Mouse (Mus musculus): ENCODE results near the gene Ankrd40. TPM values are rescaled to one million over a fixed set of nuclear protein-coding genes. Genes with fewer than 3 reads are reported as not detected.

The Ankrd40 gene
- polyA plus RNA-seq (2015; fragmentation: Nextera tagmentation; extraction: Ambion mirVana), result 5.2 and 5.5 TPM in 2 replicates

GRCm38 (mm10) chr11:94327693-94328643, at the start of gene Ankrd40:
Gene Ankrd40, plus strand, starts transcription at chr11:94328001.
- Histone ChIP-seq H3K4me2 (peak within 1 kb of the TSS; percentile 92), H3K27ac (peak within 1 kb of the TSS; percentile 87), H3K9ac (peak within 1 kb of the TSS; percentile 88), H3K27me3 (0 out of 2 replicates have a peak, but pooled peaks cover 5% of the 10 kb centered on the region), H3K9me3 (replicated peaks) (no peaks in the 10 kb centered on the region), H3K4me1 (replicated peaks) (peaks cover 62% of the 10 kb centered on the region), H3K4me3 (replicated peaks) (peak within 1 kb of the TSS; percentile 80), H3K36me3 (no peaks in the 10 kb centered on the region)
- peak; percentile 90 for ATAC-seq (ENCODE audit: low read depth)
- WGBS (ENCODE audit: insufficient replicate concordance), result under 1% methylated on average over 74 of the region's 78 CpGs
- DNase-seq, result peak; percentile 75

- H3K27ac ChIP-seq, result peak within 1 kb of the TSS; percentile 29; the same call in 1 of the 2 replicates
- peak; percentile 50 for ATAC-seq (ENCODE audit: low read depth)
- DNase-seq, result no peak
- 62% methylated on average over 11 of the region's 11 CpGs for WGBS (ENCODE audit: insufficient replicate concordance)
- no peak within 1 kb of the TSS for H3K4me3 ChIP-seq (replicated peaks)
- no peak within 1 kb of the TSS for H3K9ac ChIP-seq
- peaks cover 45% of the 10 kb centered on the region for H3K4me1 ChIP-seq (replicated peaks)
- H3K9me3 ChIP-seq (replicated peaks), result no peaks in the 10 kb centered on the region
- no peaks in the 10 kb centered on the region for H3K27me3 ChIP-seq
- H3K36me3 ChIP-seq, result peaks cover 46% of the 10 kb centered on the region
- no peak within 1 kb of the TSS for H3K4me2 ChIP-seq
Measured at GRCm38 (mm10) chr11:94281199-94282181, 46.3 kb upstream of the Ankrd40 start, which contains the start of gene Gm21885. Gene Gm21885, plus strand, starts transcription at chr11:94281873.

- DNase-seq, result no peak
- Histone ChIP-seq H3K4me2 (no peak overlapping the region), H3K9ac (no peak overlapping the region), H3K4me3 (replicated peaks) (no peak overlapping the region), H3K27ac (peak overlapping the region; percentile 29; the same call in 1 of the 2 replicates), H3K4me1 (replicated peaks) (peaks cover 38% of the 10 kb centered on the region), H3K36me3 (peaks cover 54% of the 10 kb centered on the region), H3K9me3 (replicated peaks) (no peaks in the 10 kb centered on the region), H3K27me3 (no peaks in the 10 kb centered on the region)
- 63% methylated on average over 5 of the region's 5 CpGs for WGBS (ENCODE audit: insufficient replicate concordance)
- no peak for ATAC-seq (ENCODE audit: low read depth)
Measured at GRCm38 (mm10) chr11:94282291-94282690, 45.5 kb upstream of the Ankrd40 start.

GRCm38 (mm10) chr11:94283536-94284099, 44.2 kb upstream of the Ankrd40 start:
- DNase-seq, result no peak
- Histone ChIP-seq H3K4me2 (no peak overlapping the region), H3K36me3 (peaks cover 67% of the 10 kb centered on the region)

GRCm38 (mm10) chr11:94285886-94286574, 41.8 kb upstream of the Ankrd40 start:
- Histone ChIP-seq H3K9me3 (replicated peaks) (no peaks in the 10 kb centered on the region), H3K4me3 (replicated peaks) (no peak overlapping the region), H3K27ac (peak overlapping the region; percentile 26; the same call in 1 of the 2 replicates), H3K4me2 (no peak overlapping the region), H3K9ac (no peak overlapping the region), H3K36me3 (peaks cover 88% of the 10 kb centered on the region), H3K4me1 (replicated peaks) (peaks cover 40% of the 10 kb centered on the region), H3K27me3 (no peaks in the 10 kb centered on the region)
- 86% methylated on average over 11 of the region's 11 CpGs for WGBS (ENCODE audit: insufficient replicate concordance)
- ATAC-seq (ENCODE audit: low read depth) (no peak), DNase-seq (no peak)

More at GRCm38 (mm10) chr11:94283536-94284099, 44.2 kb upstream of the Ankrd40 start:
- no peak for ATAC-seq (ENCODE audit: low read depth)
- Histone ChIP-seq H3K4me3 (replicated peaks) (no peak overlapping the region), H3K9ac (no peak overlapping the region), H3K9me3 (replicated peaks) (no peaks in the 10 kb centered on the region), H3K4me1 (replicated peaks) (peaks cover 35% of the 10 kb centered on the region), H3K27ac (no peak overlapping the region), H3K27me3 (no peaks in the 10 kb centered on the region)
- 92% methylated on average over 6 of the region's 6 CpGs for WGBS (ENCODE audit: insufficient replicate concordance)

- ATAC-seq (ENCODE audit: low read depth), result no peak
Measured at GRCm38 (mm10) chr11:94287105-94287504, 40.7 kb upstream of the Ankrd40 start.

GRCm38 (mm10) chr11:94290062-94290740, 37.6 kb upstream of the Ankrd40 start:
- H3K27ac ChIP-seq, result peak overlapping the region; percentile 90
- WGBS (ENCODE audit: insufficient replicate concordance), result 42% methylated on average over 10 of the region's 10 CpGs
- no peaks in the 10 kb centered on the region for H3K27me3 ChIP-seq
- H3K9ac ChIP-seq, result peak overlapping the region; percentile 24
- peak overlapping the region; percentile 44 for H3K4me2 ChIP-seq
- peaks cover 92% of the 10 kb centered on the region for H3K36me3 ChIP-seq
- peak overlapping the region; percentile 9 for H3K4me3 ChIP-seq (replicated peaks)
- DNase-seq (peak; percentile 73), ATAC-seq (ENCODE audit: low read depth) (peak; percentile 100)
- H3K4me1 ChIP-seq (replicated peaks), result peaks cover 34% of the 10 kb centered on the region
- H3K9me3 ChIP-seq (replicated peaks), result no peaks in the 10 kb centered on the region

More at GRCm38 (mm10) chr11:94287105-94287504, 40.7 kb upstream of the Ankrd40 start:
- Histone ChIP-seq H3K4me1 (replicated peaks) (peaks cover 38% of the 10 kb centered on the region), H3K27ac (no peak overlapping the region), H3K27me3 (no peaks in the 10 kb centered on the region), H3K36me3 (peaks cover 91% of the 10 kb centered on the region), H3K9me3 (replicated peaks) (no peaks in the 10 kb centered on the region), H3K4me2 (no peak overlapping the region), H3K9ac (no peak overlapping the region), H3K4me3 (replicated peaks) (no peak overlapping the region)
- DNase-seq, result no peak
- WGBS (ENCODE audit: insufficient replicate concordance), result 91% methylated on average over 5 of the region's 5 CpGs

GRCm38 (mm10) chr11:94294996-94295845, 32.6 kb upstream of the Ankrd40 start:
- H3K27me3 ChIP-seq, result no peaks in the 10 kb centered on the region
- no peak for DNase-seq
- H3K4me2 ChIP-seq, result no peak overlapping the region
- H3K27ac ChIP-seq, result no peak overlapping the region
- H3K4me1 ChIP-seq (replicated peaks), result peaks cover 20% of the 10 kb centered on the region
- peaks cover 91% of the 10 kb centered on the region for H3K36me3 ChIP-seq
- 90% methylated on average over 9 of the region's 9 CpGs for WGBS (ENCODE audit: insufficient replicate concordance)
- H3K9ac ChIP-seq, result no peak overlapping the region
- no peak for ATAC-seq (ENCODE audit: low read depth)
- H3K9me3 ChIP-seq (replicated peaks), result no peaks in the 10 kb centered on the region
- H3K4me3 ChIP-seq (replicated peaks), result no peak overlapping the region

- Histone ChIP-seq H3K27ac (no peak overlapping the region), H3K4me3 (replicated peaks) (no peak overlapping the region), H3K4me2 (no peak overlapping the region), H3K27me3 (no peaks in the 10 kb centered on the region), H3K36me3 (peaks cover 19% of the 10 kb centered on the region), H3K9me3 (replicated peaks) (no peaks in the 10 kb centered on the region), H3K4me1 (replicated peaks) (peaks cover 69% of the 10 kb centered on the region), H3K9ac (no peak overlapping the region)
- DNase-seq, result no peak
- 63% methylated on average over 1 of the region's 1 CpGs for WGBS (ENCODE audit: insufficient replicate concordance)
- ATAC-seq (ENCODE audit: low read depth), result no peak; the same call in 1 of the 2 replicates
Measured at GRCm38 (mm10) chr11:94312733-94313132, 15.1 kb upstream of the Ankrd40 start.

All from liver, embryonic 13.5 days (tissue).